Mouse (Mus musculus) bone marrow, adult 2 months (tissue): Measurements from ENCODE around the gene Foxa2. TPM values are rescaled to one million over a fixed set of nuclear protein-coding genes. Genes with fewer than 3 reads are reported as not detected.

ENCODE experiments used
- H3K27ac ChIP-seq: fragments of 200-500 bp; 2 replicates; pipeline ENCODE4 v1.5.1; 2012; ENCODE audit warnings: low read depth, mild to moderate bottlenecking, control low read depth, inconsistent platforms, low read length; ENCODE audit not compliant: control insufficient read depth, poor library complexity, insufficient read depth
- H3K4me1 ChIP-seq: fragments of 200-500 bp; 2 replicates; pipeline ENCODE4 v1.6.1; 2011; ENCODE audit warnings: low read length; ENCODE audit not compliant: control insufficient read depth, insufficient read depth
- H3K4me3 ChIP-seq: fragments of 200-500 bp; replicated peaks from 2 replicates; pipeline ENCODE3; 2011; ENCODE audit warnings: mild to moderate bottlenecking, low read depth, low read length, control low read depth; ENCODE audit not compliant: control insufficient read depth
- CTCF ChIP-seq: fragments of 200-500 bp; IDR thresholded peaks from 2 replicates; pipeline ENCODE4 v1.5.1; 2011; ENCODE audit warnings: low read length, control low read depth; ENCODE audit not compliant: control insufficient read depth, insufficient read depth
- POLR2A ChIP-seq: fragments of 200-500 bp; IDR thresholded peaks from 2 replicates; pipeline ENCODE4 v1.6.1; 2011; ENCODE audit warnings: low read depth, mild to moderate bottlenecking, control low read depth, low read length, borderline replicate concordance; ENCODE audit not compliant: control insufficient read depth
- WGBS: fragments of 180-500 bp; shearing (Covaris S2); methylation state at CpG from one replicate; pipeline ENCODE4 v1.1.7; 2018; 5-methylcytosine and 5-hydroxymethylcytosine counted together
- polyA plus RNA-seq: library from polyadenylated mRNA; stranded (reverse); fragments of >200 nt; gene quantifications from 2 replicates; pipeline ENCODE4 v1.2.4, GENCODE M21; 2011; ENCODE audit warnings: low replicate concordance; ENCODE audit not compliant: missing spikeins, insufficient read depth, insufficient read length

Foxa2 gene
- polyA plus RNA-seq, 1 experiment = not detected

GRCm38 (mm10) chr2:148048484-148049129 is 1.8 kb upstream of the Foxa2 start:
- TF ChIP-seq POLR2A (no peak), CTCF (no peak; the same call in 1 of the 2 replicates)
- no peak overlapping the region for H3K4me3 ChIP-seq
- WGBS = 4% methylated on average over 41 of the region's 41 CpGs
- H3K27ac ChIP-seq = no peak overlapping the region
- H3K4me1 ChIP-seq = no peaks in the 10 kb centered on the region

GRCm38 (mm10) chr2:148047611-148048010 is 842 bp upstream of the Foxa2 start:
- TF ChIP-seq POLR2A = no peak
- no peak for TF ChIP-seq CTCF
- no peak overlapping the region for H3K27ac ChIP-seq
- 12% methylated on average over 8 of the region's 8 CpGs for WGBS

GRCm38 (mm10) chr2:148045937-148046798 is 601 bp downstream of the Foxa2 start:
- WGBS = 3% methylated on average over 63 of the region's 65 CpGs
- H3K27ac ChIP-seq = no peak overlapping the region
- TF ChIP-seq CTCF = no peak
- no peak overlapping the region for H3K4me3 ChIP-seq
- no peaks in the 10 kb centered on the region for H3K4me1 ChIP-seq

More at GRCm38 (mm10) chr2:148047611-148048010, 842 bp upstream of the Foxa2 start:
- Histone ChIP-seq H3K4me3 (no peak overlapping the region), H3K4me1 (no peaks in the 10 kb centered on the region)

- Histone ChIP-seq H3K4me3 (no peak overlapping the region), H3K4me1 (no peaks in the 10 kb centered on the region), H3K27ac (no peak overlapping the region)
- 3% methylated on average over 25 of the region's 25 CpGs for WGBS
- TF ChIP-seq CTCF = no peak
- TF ChIP-seq POLR2A = no peak
Observed at GRCm38 (mm10) chr2:148045543-148045936, 1.2 kb downstream of the Foxa2 start.

- H3K4me1 ChIP-seq = no peaks in the 10 kb centered on the region
- H3K27ac ChIP-seq = no peak overlapping the region
- WGBS = 3% methylated on average over 26 of the region's 26 CpGs
- TF ChIP-seq POLR2A (no peak), CTCF (no peak)
- H3K4me3 ChIP-seq = no peak overlapping the region
Observed at GRCm38 (mm10) chr2:148044877-148045539, 1.8 kb downstream of the Foxa2 start.

DNA sequence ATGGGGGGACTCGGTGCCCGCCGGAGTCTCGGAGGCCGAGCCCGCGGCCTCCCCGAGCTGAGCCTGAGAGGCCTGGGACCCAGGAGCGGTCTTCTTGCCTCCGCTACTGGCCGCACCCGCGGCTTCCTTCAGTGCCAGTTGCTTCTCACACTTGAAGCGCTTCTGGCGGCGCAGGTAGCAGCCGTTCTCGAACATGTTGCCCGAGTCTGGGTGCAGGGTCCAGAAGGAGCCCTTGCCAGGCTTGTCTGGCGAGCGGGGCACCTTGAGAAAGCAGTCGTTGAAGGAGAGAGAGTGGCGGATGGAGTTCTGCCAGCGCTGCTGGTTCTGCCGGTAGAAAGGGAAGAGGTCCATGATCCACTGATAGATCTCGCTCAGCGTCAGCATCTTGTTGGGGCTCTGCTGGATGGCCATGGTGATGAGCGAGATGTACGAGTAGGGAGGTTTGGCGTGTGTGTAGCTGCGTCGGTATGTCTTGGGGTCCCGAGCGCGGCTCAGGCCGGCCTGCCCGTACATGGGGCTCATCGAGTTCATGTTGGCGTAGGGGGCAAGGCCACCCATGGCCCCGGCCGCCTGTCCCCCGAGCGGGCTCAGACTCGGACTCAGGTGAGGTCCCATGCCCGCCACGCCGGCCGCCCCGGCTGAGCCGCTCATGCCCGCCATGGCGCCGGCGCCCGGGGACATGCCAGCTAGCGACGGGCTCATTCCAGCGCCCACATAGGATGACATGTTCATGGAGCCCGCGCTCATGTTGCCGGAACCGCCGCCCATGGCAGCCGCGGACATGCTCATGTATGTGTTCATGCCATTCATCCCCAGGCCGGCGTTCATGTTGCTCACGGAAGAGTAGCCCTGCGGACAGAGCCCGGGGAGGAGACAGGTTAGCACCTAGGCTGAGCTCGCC is 2.5 kb downstream of the Foxa2 start:
- WGBS = 6% methylated on average over 71 of the region's 71 CpGs
- no peak for TF ChIP-seq CTCF
- TF ChIP-seq POLR2A = no peak
- no peak overlapping the region for H3K4me3 ChIP-seq
- H3K4me1 ChIP-seq = no peaks in the 10 kb centered on the region
- no peak overlapping the region for H3K27ac ChIP-seq

GRCm38 (mm10) chr2:148043271-148043975 is 3.3 kb downstream of the Foxa2 start:
- Histone ChIP-seq H3K27ac (no peak overlapping the region), H3K4me3 (no peak overlapping the region), H3K4me1 (no peaks in the 10 kb centered on the region)
- TF ChIP-seq POLR2A = no peak
- no peak for TF ChIP-seq CTCF
- 45% methylated on average over 17 of the region's 17 CpGs for WGBS
